Mouse (Mus musculus) CH12.LX (cell line): ENCODE results near the gene Ubxn6. TPM values are rescaled to one million over a fixed set of nuclear protein-coding genes. Genes with fewer than 3 reads are reported as not detected.

Experiments used
- DNase-seq: peaks from one replicate; pipeline ENCODE4 v3.0.0-alpha.2; 2013; ENCODE audit errors: extremely low read depth
- H3K27ac ChIP-seq: 2 replicates; pipeline ENCODE4 v1.5.1; 2012; ENCODE audit warnings: low read depth, mild to moderate bottlenecking, control low read depth, moderate library complexity; ENCODE audit not compliant: insufficient read depth
- H3K27me3 ChIP-seq: replicated peaks from 2 replicates; pipeline ENCODE3; 2012; ENCODE audit warnings: inconsistent platforms
- H3K36me3 ChIP-seq, 2 experiments: replicated peaks in 1 of 2; 2 replicates each; pipeline versions ENCODE3 to v1.6.1; 2012; ENCODE audit warnings: inconsistent platforms in 1 of 2, low read length in 1 of 2, mild to moderate bottlenecking in 1 of 2, mixed read lengths in 1 of 2, moderate library complexity in 1 of 2; ENCODE audit not compliant: control insufficient read depth in 1 of 2, insufficient read depth in 1 of 2
- H3K4me1 ChIP-seq, 2 experiments: 2 replicates each; pipeline ENCODE4 v1.6.1; 2012; ENCODE audit warnings: inconsistent platforms in 1 of 2, moderate library complexity in 1 of 2; ENCODE audit not compliant: insufficient read depth in 2 of 2, control insufficient read depth in 1 of 2
- H3K4me2 ChIP-seq: 2 replicates; pipeline ENCODE4 v1.6.1; 2012; ENCODE audit warnings: low read depth, mild to moderate bottlenecking, control low read depth; ENCODE audit not compliant: poor library complexity, insufficient read depth, severe bottlenecking
- H3K4me3 ChIP-seq, 3 experiments: fragments of 150-350 bp in 1 of 3; sonication (generic) in 1 of 3; replicated peaks in 1 of 3; 2 replicates each; pipeline versions ENCODE3 to v1.5.1; 2011 to 2012; ENCODE audit warnings: low read depth in 2 of 3, low read length in 2 of 3, mild to moderate bottlenecking in 2 of 3, moderate library complexity in 2 of 3, control low read depth in 1 of 3, improper control_type of control experiment in 1 of 3, inconsistent platforms in 1 of 3, mixed read lengths in 1 of 3; ENCODE audit not compliant: poor library complexity in 1 of 3
- H3K79me2 ChIP-seq: replicated peaks from 2 replicates; pipeline ENCODE4 v1.6.1; 2012; ENCODE audit warnings: mild to moderate bottlenecking, moderate library complexity; ENCODE audit not compliant: control insufficient read depth, poor library complexity, insufficient read depth, severe bottlenecking; ENCODE audit errors: extremely low read depth
- H3K9ac ChIP-seq: 2 replicates; pipeline ENCODE4 v1.6.1; 2012; ENCODE audit warnings: low read depth, mild to moderate bottlenecking, control low read depth, moderate library complexity; ENCODE audit not compliant: insufficient read depth
- H3K9me3 ChIP-seq: replicated peaks from 2 replicates; pipeline ENCODE3; 2012; ENCODE audit warnings: low read length, inconsistent platforms, mixed read lengths
- CHD1 ChIP-seq: IDR thresholded peaks from 2 replicates; pipeline ENCODE4 v1.6.1; 2012; ENCODE audit warnings: low read depth, low read length, improper control_type of control experiment, inconsistent platforms
- CTCF ChIP-seq, 2 experiments: IDR thresholded peaks in 1 of 2; conservative IDR thresholded peaks in 1 of 2; 2 replicates each; pipeline ENCODE4 v1.5.1; 2011 to 2012; ENCODE audit warnings: low read depth in 2 of 2, low read length in 2 of 2, improper control_type of control experiment in 1 of 2, inconsistent platforms in 1 of 2, mild to moderate bottlenecking in 1 of 2, moderate library complexity in 1 of 2
- ELF1 ChIP-seq: IDR thresholded peaks from 2 replicates; pipeline ENCODE4 v1.6.1; 2014; ENCODE audit warnings: low read depth, mild to moderate bottlenecking, inconsistent platforms, low read length, improper control_type of control experiment
- JUN ChIP-seq: IDR thresholded peaks from 2 replicates; pipeline ENCODE4 v1.6.1; 2011; ENCODE audit warnings: low read depth, mild to moderate bottlenecking, low read length, improper control_type of control experiment, moderate library complexity; ENCODE audit not compliant: insufficient read depth
- PAX5 ChIP-seq: IDR thresholded peaks from 2 replicates; pipeline ENCODE4 v1.6.1; 2012; ENCODE audit warnings: low read length, inconsistent platforms, mixed read lengths
- POLR2A ChIP-seq: IDR thresholded peaks from 2 replicates; pipeline ENCODE4 v1.6.1; 2011; ENCODE audit warnings: low read depth, mild to moderate bottlenecking, improper control_type of control experiment, low read length
- POLR2AphosphoS2 ChIP-seq: IDR thresholded peaks from 2 replicates; pipeline ENCODE4 v1.6.1; 2011; ENCODE audit warnings: low read depth, low read length, improper control_type of control experiment
- RAD21 ChIP-seq: IDR thresholded peaks from 2 replicates; pipeline ENCODE4 v1.6.1; 2011; ENCODE audit warnings: low read depth, mild to moderate bottlenecking, low read length, improper control_type of control experiment, moderate library complexity
- RCOR1 ChIP-seq: conservative IDR thresholded peaks from 2 replicates; pipeline ENCODE4 v1.6.1; 2012; ENCODE audit warnings: low read depth, mild to moderate bottlenecking, inconsistent platforms, low read length, improper control_type of control experiment
- SIN3A ChIP-seq: IDR thresholded peaks from 2 replicates; pipeline ENCODE4 v1.6.1; 2012; ENCODE audit warnings: low read length, improper control_type of control experiment, inconsistent platforms
- SMC3 ChIP-seq: IDR thresholded peaks from 2 replicates; pipeline ENCODE4 v1.6.1; 2011; ENCODE audit warnings: low read depth, low read length, improper control_type of control experiment
- USF1 ChIP-seq: IDR thresholded peaks from 2 replicates; pipeline ENCODE4 v1.6.1; 2014; ENCODE audit warnings: low read depth, mild to moderate bottlenecking, inconsistent platforms, low read length, improper control_type of control experiment
- USF2 ChIP-seq: conservative IDR thresholded peaks from 2 replicates; pipeline ENCODE4 v1.6.1; 2011; ENCODE audit warnings: low read depth, low read length, improper control_type of control experiment
- ZMIZ1 ChIP-seq: IDR thresholded peaks from 2 replicates; pipeline ENCODE4 v1.6.1; 2012; ENCODE audit warnings: low read depth, mild to moderate bottlenecking, inconsistent platforms, low read length, improper control_type of control experiment
- dilution Hi-C: fragments of 300-500 bp; cut with MboI; formaldehyde crosslinking; loops from 2 replicates; pipeline ENCODE4 v1.14.3; 2020; ENCODE audit warnings: low sequenced_read_pairs; ENCODE audit not compliant: extremely low pct_unique_long_range_greater_than_20kb, extremely low pct_ligation_motif_present
- in situ Hi-C: fragments of 300-500 bp; cut with MboI; formaldehyde crosslinking; loops from 3 replicates; pipeline ENCODE4 v1.14.3; 2019; ENCODE audit warnings: low sequenced_read_pairs, low pct_ligation_motif_present, low pct_unique_long_range_greater_than_20kb, mixed read lengths
- polyA plus RNA-seq: library from polyadenylated mRNA; unstranded; fragments of >175 nt; gene quantifications from 2 replicates; pipeline ENCODE4 v1.2.1, GENCODE M21; 2012; ENCODE audit warnings: low read depth; ENCODE audit not compliant: insufficient read length
- total RNA-seq, 2 experiments: library from RNA; depleted of rRNA; stranded (reverse); fragments of 300-350 nt in 1 of 2; fragments of >200 nt in 1 of 2; gene quantifications; 2 replicates each; pipeline ENCODE4 v1.2.3; 2012 to 2014

The Ubxn6 gene
- total and polyA plus RNA-seq, 3 experiments, result 24.6 to 29.1 (median 26.8) TPM

GRCm38 (mm10) chr17:56020400-56021084 is 54.3 kb downstream of the Ubxn6 start:
- peaks cover 13% of the 10 kb centered on the region for H3K79me2 ChIP-seq
- in situ Hi-C loops, result no loop called here
- no peak for TF ChIP-seq RCOR1
- no peak for TF ChIP-seq USF2
- TF ChIP-seq ZMIZ1, result 0 out of 2 replicates have a peak, but pooled peaks have one; percentile 19
- no peak for TF ChIP-seq CHD1
- no peak for TF ChIP-seq CTCF (conservative IDR thresholded peaks at IDR 0.05 in 1 of 2, IDR thresholded peaks at IDR 0.05 in 1 of 2; ENCODE audit: low read depth in 2 of 2, low read length in 2 of 2)
- H3K27me3 ChIP-seq, result no peaks in the 10 kb centered on the region
- no peak overlapping the region for H3K27ac ChIP-seq
- no peak overlapping the region for H3K4me3 ChIP-seq
- peaks cover 49 to 89% of the 10 kb centered on the region in 2 experiments for H3K36me3 ChIP-seq
- H3K9me3 ChIP-seq, result no peaks in the 10 kb centered on the region
- no peak overlapping the region for H3K4me2 ChIP-seq
- H3K4me1 ChIP-seq, result peaks cover 29 to 59% of the 10 kb centered on the region in 2 experiments
- dilution Hi-C loops, result no loop called here
- no peak for DNase-seq
- H3K9ac ChIP-seq, result no peak overlapping the region

GRCm38 (mm10) chr17:56018347-56019131 is 56.3 kb downstream of the Ubxn6 start:
- no peak overlapping the region for H3K27ac ChIP-seq
- no peak overlapping the region for H3K4me2 ChIP-seq
- dilution Hi-C loops (no loop called here), in situ Hi-C loops (no loop called here)
- H3K4me1 ChIP-seq, result peaks cover 17 to 40% of the 10 kb centered on the region in 2 experiments
- DNase-seq, result no peak
- TF ChIP-seq SMC3, result peak; percentile 43
- TF ChIP-seq POLR2AphosphoS2, result no peak
- no peak for TF ChIP-seq POLR2A
- no peak for TF ChIP-seq ZMIZ1
- peak; percentile 31; the same call in 1 of the 2 replicates for TF ChIP-seq ELF1
- TF ChIP-seq PAX5, result no peak
- TF ChIP-seq SIN3A, result no peak
- TF ChIP-seq JUN, result no peak
- TF ChIP-seq CTCF (conservative IDR thresholded peaks at IDR 0.05 in 1 of 2, IDR thresholded peaks at IDR 0.05 in 1 of 2; ENCODE audit: low read depth in 2 of 2, low read length in 2 of 2), result peak in 1 of 2 experiments; percentile 59; a peak in 2 of 4 replicates
- TF ChIP-seq USF1, result no peak
- peak; percentile 36 for TF ChIP-seq RAD21
- H3K9ac ChIP-seq, result no peak overlapping the region
- peaks cover 54 to 85% of the 10 kb centered on the region in 2 experiments for H3K36me3 ChIP-seq
- no peaks in the 10 kb centered on the region for H3K9me3 ChIP-seq
- no peak overlapping the region for H3K4me3 ChIP-seq
- H3K79me2 ChIP-seq, result peaks cover 5% of the 10 kb centered on the region
- H3K27me3 ChIP-seq, result no peaks in the 10 kb centered on the region
